Mouse (Mus musculus): Measurements from ENCODE around the gene Gm1673. TPM values are rescaled to one million over a fixed set of nuclear protein-coding genes. Genes with fewer than 3 reads are reported as not detected.

Gm1673 gene
- 13.5 TPM for polyA plus RNA-seq (2014; fragmentation: Illumina TruSeq; extraction: RNeasy Lipid Tissue Mini Kit (QIAGEN cat#74804); ENCODE audit: low read depth, low replicate concordance)

DNA sequence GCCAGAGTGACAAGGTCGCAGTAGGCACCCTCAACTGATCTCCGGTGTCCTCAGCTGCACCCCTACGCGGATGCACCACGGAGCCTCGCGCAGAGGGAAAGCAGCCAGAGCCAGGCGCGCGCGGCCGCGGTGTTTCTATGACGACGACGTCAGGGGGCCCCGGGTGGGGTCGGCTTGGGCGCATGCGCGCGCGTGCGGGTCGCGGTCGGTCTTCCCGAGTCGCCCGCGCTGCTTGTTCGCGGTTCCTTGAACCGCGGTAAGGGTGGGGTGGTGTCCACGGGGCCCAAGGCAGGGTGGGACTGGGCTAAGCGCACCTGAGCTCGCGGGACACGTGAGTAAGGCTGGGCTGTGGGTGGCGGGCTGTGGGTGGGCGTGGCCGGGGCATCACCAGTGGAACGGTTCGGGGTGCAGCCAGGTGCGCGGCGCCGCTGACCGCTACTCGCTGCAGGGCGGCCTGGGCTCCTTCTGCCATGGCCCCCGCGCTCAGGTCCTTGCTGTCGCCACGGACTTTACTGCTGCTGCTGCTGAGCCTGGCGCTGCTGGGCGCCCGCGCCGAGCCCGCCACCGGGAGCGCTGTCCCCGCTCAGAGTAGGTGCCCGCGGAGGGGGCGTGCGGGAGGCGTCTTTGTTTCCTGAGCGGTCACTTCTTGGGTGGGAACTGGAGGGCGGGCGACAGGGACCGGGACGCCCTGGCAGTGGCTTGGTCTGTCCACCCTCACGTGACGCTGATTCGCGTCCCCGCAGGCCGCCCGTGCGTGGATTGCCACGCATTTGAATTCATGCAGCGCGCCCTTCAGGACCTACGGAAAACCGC is at the start of gene Gm1673:
TSS of gene Gm1673 (plus strand) at position 125 of the 813 bp plus-strand sequence.

GRCm38 (mm10) chr5:33936120-33936707 is 47.0 kb upstream of the Gm1673 start, which contains the start of gene Nelfa:
Nelfa (minus strand) TSS chr5:33936413.

GRCm38 (mm10) chr5:33995843-33996693 is 12.8 kb downstream of the Gm1673 start, which contains the start of gene Nat8l:
Nat8l (plus strand) TSS chr5:33995984.

Other genes with a start within 250 kb of the Gm1673 start
- gene Letm1, start 200.6 kb upstream of the Gm1673 start, polyA plus RNA-seq (2014; fragmentation: Illumina TruSeq; extraction: RNeasy Lipid Tissue Mini Kit (QIAGEN cat#74804); ENCODE audit: low read depth, low replicate concordance) = 40.9 TPM
- gene Nsd2, start 162.7 kb upstream of the Gm1673 start, polyA plus RNA-seq (2014; fragmentation: Illumina TruSeq; extraction: RNeasy Lipid Tissue Mini Kit (QIAGEN cat#74804); ENCODE audit: low read depth, low replicate concordance) = 27.4 TPM
- gene Nelfa, start 47.0 kb upstream of the Gm1673 start, polyA plus RNA-seq (2014; fragmentation: Illumina TruSeq; extraction: RNeasy Lipid Tissue Mini Kit (QIAGEN cat#74804); ENCODE audit: low read depth, low replicate concordance) = 16.3 TPM
- 7.7 TPM for gene Nat8l, start 12.6 kb downstream of the Gm1673 start, polyA plus RNA-seq (2014; fragmentation: Illumina TruSeq; extraction: RNeasy Lipid Tissue Mini Kit (QIAGEN cat#74804); ENCODE audit: low read depth, low replicate concordance)
- gene Poln, start 186.0 kb downstream of the Gm1673 start, polyA plus RNA-seq (2014; fragmentation: Illumina TruSeq; extraction: RNeasy Lipid Tissue Mini Kit (QIAGEN cat#74804); ENCODE audit: low read depth, low replicate concordance) = 5.9 TPM
- 8.7 TPM for gene Haus3, start 186.1 kb downstream of the Gm1673 start, polyA plus RNA-seq (2014; fragmentation: Illumina TruSeq; extraction: RNeasy Lipid Tissue Mini Kit (QIAGEN cat#74804); ENCODE audit: low read depth, low replicate concordance)
- 107 TPM for gene Mxd4, start 204.3 kb downstream of the Gm1673 start, polyA plus RNA-seq (2014; fragmentation: Illumina TruSeq; extraction: RNeasy Lipid Tissue Mini Kit (QIAGEN cat#74804); ENCODE audit: low read depth, low replicate concordance)

Data from adipose tissue, adult 10 weeks (tissue).